Mouse (Mus musculus) limb, embryonic 13.5 days (tissue): ENCODE results near the gene Flot1. TPM values are rescaled to one million over a fixed set of nuclear protein-coding genes. Genes with fewer than 3 reads are reported as not detected.

Experiments used
- ATAC-seq: fragments of 200-750 bp; cut with Nextera tagmentation; 2 replicates; pipeline ENCODE4 v1.8.0; 2017; ENCODE audit warnings: low read depth, moderate number of reproducible peaks, moderate TSS enrichment; ENCODE audit not compliant: low FRiP score
- H3K27ac ChIP-seq: fragments of 300-500 bp; sonication (generic); 2 replicates; pipeline ENCODE4 v1.5.1; 2015; ENCODE audit warnings: inconsistent platforms, mild to moderate bottlenecking, moderate library complexity
- H3K27me3 ChIP-seq: fragments of 300-500 bp; sonication (generic); 2 replicates; pipeline ENCODE4 v1.6.1; 2015; ENCODE audit warnings: mild to moderate bottlenecking, inconsistent platforms
- H3K36me3 ChIP-seq: fragments of 300-500 bp; sonication (generic); 2 replicates; pipeline ENCODE4 v1.6.1; 2015; ENCODE audit warnings: inconsistent platforms, mild to moderate bottlenecking, moderate library complexity
- H3K4me1 ChIP-seq: fragments of 300-500 bp; sonication (generic); 2 replicates; pipeline ENCODE4 v1.6.1; 2015; ENCODE audit warnings: inconsistent platforms
- H3K4me2 ChIP-seq: fragments of 300-500 bp; sonication (generic); replicated peaks from 2 replicates; pipeline ENCODE4 v1.6.1; 2015; ENCODE audit warnings: inconsistent platforms, mild to moderate bottlenecking, moderate library complexity
- H3K4me3 ChIP-seq: fragments of 300-500 bp; sonication (generic); 2 replicates; pipeline ENCODE4 v1.5.1; 2015; ENCODE audit warnings: moderate library complexity, mild to moderate bottlenecking, inconsistent platforms
- H3K9ac ChIP-seq: fragments of 300-500 bp; sonication (generic); 2 replicates; pipeline ENCODE4 v1.6.1; 2015; ENCODE audit warnings: mild to moderate bottlenecking, inconsistent platforms
- H3K9me3 ChIP-seq: fragments of 300-500 bp; sonication (generic); 2 replicates; pipeline ENCODE4 v1.6.1; 2016; ENCODE audit warnings: inconsistent platforms
- WGBS: fragments of 180-500 bp; shearing (Covaris S2); methylation state at CpG from one replicate; pipeline ENCODE4 v1.1.7; 2015; 5-methylcytosine and 5-hydroxymethylcytosine counted together
- polyA plus RNA-seq: library from polyadenylated mRNA; unstranded; fragments of >200 nt; fragmentation: Nextera tagmentation; extraction: Ambion mirVana; gene quantifications from 2 replicates; pipeline ENCODE4 v1.2.1, GENCODE M21; 2015

The Flot1 gene
- polyA plus RNA-seq, 1 experiment from 2014 or later: 50.2 TPM

- H3K4me2 ChIP-seq: 0 out of 2 replicates have a peak overlapping the region, but pooled peaks have one; percentile 3
- no peaks in the 10 kb centered on the region for H3K27me3 ChIP-seq
- peaks cover 50% of the 10 kb centered on the region for H3K4me1 ChIP-seq
- H3K27ac ChIP-seq: peak overlapping the region; percentile 81
- 30% methylated on average over 7 of the region's 7 CpGs for WGBS
- ATAC-seq: peak; percentile 75
- H3K36me3 ChIP-seq: no peaks in the 10 kb centered on the region
- H3K9ac ChIP-seq: no peak overlapping the region
- H3K4me3 ChIP-seq: no peak overlapping the region
- H3K9me3 ChIP-seq: no peaks in the 10 kb centered on the region
These were observed 9.8 kb upstream of the Flot1 start for GRCm38 (mm10) chr17:35813245-35813647.

GRCm38 (mm10) chr17:35813653-35814052 lies 9.4 kb upstream of the Flot1 start:
- H3K4me2 ChIP-seq: 0 out of 2 replicates have a peak overlapping the region, but pooled peaks have one; percentile 3
- ATAC-seq: no peak; the same call in 1 of the 2 replicates
- H3K4me1 ChIP-seq: peaks cover 50% of the 10 kb centered on the region
- no peaks in the 10 kb centered on the region for H3K27me3 ChIP-seq
- H3K9ac ChIP-seq: no peak overlapping the region
- peak overlapping the region; percentile 81 for H3K27ac ChIP-seq
- H3K9me3 ChIP-seq: no peaks in the 10 kb centered on the region
- no peaks in the 10 kb centered on the region for H3K36me3 ChIP-seq
- WGBS: 68% methylated on average over 7 of the region's 7 CpGs
- no peak overlapping the region for H3K4me3 ChIP-seq

- no peak overlapping the region for H3K27ac ChIP-seq
- 57% methylated on average over 6 of the region's 6 CpGs for WGBS
- H3K4me3 ChIP-seq: no peak overlapping the region
- ATAC-seq: no peak
- H3K4me2 ChIP-seq: no peak overlapping the region
- H3K27me3 ChIP-seq: no peaks in the 10 kb centered on the region
- H3K9me3 ChIP-seq: no peaks in the 10 kb centered on the region
- no peak overlapping the region for H3K9ac ChIP-seq
- H3K36me3 ChIP-seq: no peaks in the 10 kb centered on the region
- H3K4me1 ChIP-seq: peaks cover 50% of the 10 kb centered on the region
These were observed 8.4 kb upstream of the Flot1 start for GRCm38 (mm10) chr17:35814678-35815077.

GRCm38 (mm10) chr17:35815836-35816235 lies 7.2 kb upstream of the Flot1 start:
- Histone ChIP-seq H3K9ac (no peak overlapping the region), H3K4me1 (peaks cover 54% of the 10 kb centered on the region), H3K36me3 (no peaks in the 10 kb centered on the region), H3K4me3 (no peak overlapping the region), H3K4me2 (no peak overlapping the region), H3K27ac (no peak overlapping the region), H3K27me3 (no peaks in the 10 kb centered on the region), H3K9me3 (no peaks in the 10 kb centered on the region)
- 44% methylated on average over 7 of the region's 7 CpGs for WGBS
- ATAC-seq: no peak

DNA sequence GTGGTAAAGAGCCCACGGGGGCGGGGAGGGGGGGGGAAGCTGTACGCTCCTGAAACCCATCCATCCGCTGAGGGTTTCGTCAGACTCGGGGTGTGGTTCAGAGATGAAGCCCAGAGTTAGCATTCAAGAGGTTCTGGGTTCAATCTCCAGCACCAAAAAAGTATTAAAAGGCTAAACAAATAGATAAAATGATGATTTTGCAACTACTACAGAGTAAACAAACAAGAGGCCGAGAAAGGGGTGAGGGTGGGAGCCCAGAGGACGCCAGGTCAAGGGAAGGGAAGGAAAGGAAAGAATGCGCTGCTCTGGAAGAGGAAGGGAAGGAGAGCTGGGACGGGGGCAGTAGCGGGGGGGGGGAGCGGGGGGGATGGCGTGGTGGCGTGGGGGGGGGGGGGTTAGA lies 6.3 kb upstream of the Flot1 start:
- H3K4me1 ChIP-seq: peaks cover 61% of the 10 kb centered on the region
- no peak for ATAC-seq
- H3K9ac ChIP-seq: no peak overlapping the region
- WGBS: 39% methylated on average over 8 of the region's 14 CpGs
- H3K4me2 ChIP-seq: no peak overlapping the region
- H3K27me3 ChIP-seq: no peaks in the 10 kb centered on the region
- no peaks in the 10 kb centered on the region for H3K36me3 ChIP-seq
- H3K4me3 ChIP-seq: no peak overlapping the region
- peak overlapping the region; percentile 39; the same call in 1 of the 2 replicates for H3K27ac ChIP-seq
- H3K9me3 ChIP-seq: no peaks in the 10 kb centered on the region

DNA sequence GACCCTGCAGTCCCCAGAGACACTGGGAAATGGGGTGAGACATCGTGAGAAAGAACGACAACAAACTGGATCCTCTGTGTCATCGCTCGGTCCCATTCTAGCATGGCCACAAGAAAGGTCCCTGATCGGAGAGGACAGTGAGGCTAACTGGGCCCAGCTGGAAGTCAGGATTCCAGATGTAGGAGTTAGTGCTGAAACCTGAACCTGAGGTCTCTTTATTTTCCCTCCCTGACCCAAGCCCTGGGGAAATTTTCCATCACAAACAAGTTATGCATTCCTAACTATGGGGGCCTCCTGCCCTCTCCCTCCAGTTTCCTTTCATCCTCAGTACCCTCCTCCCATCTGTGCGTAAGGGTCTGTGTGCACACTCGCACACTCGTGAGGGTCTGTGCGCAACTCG lies 5.8 kb upstream of the Flot1 start:
- H3K9ac ChIP-seq: no peak overlapping the region

GRCm38 (mm10) chr17:35820111-35820510 lies 2.9 kb upstream of the Flot1 start:
- Histone ChIP-seq H3K9ac (no peak overlapping the region), H3K4me3 (no peak overlapping the region), H3K27ac (no peak overlapping the region)

More for the DNA sequence above, 5.8 kb upstream of the Flot1 start:
- H3K4me2 ChIP-seq: peak overlapping the region; percentile 25; the same call in 1 of the 2 replicates
- no peaks in the 10 kb centered on the region for H3K36me3 ChIP-seq
- 28% methylated on average over 10 of the region's 10 CpGs for WGBS
- H3K9me3 ChIP-seq: no peaks in the 10 kb centered on the region
- peak overlapping the region; percentile 67; the same call in 1 of the 2 replicates for H3K27ac ChIP-seq
- H3K27me3 ChIP-seq: no peaks in the 10 kb centered on the region
- H3K4me3 ChIP-seq: no peak overlapping the region
- peaks cover 63% of the 10 kb centered on the region for H3K4me1 ChIP-seq
- ATAC-seq: no peak

DNA sequence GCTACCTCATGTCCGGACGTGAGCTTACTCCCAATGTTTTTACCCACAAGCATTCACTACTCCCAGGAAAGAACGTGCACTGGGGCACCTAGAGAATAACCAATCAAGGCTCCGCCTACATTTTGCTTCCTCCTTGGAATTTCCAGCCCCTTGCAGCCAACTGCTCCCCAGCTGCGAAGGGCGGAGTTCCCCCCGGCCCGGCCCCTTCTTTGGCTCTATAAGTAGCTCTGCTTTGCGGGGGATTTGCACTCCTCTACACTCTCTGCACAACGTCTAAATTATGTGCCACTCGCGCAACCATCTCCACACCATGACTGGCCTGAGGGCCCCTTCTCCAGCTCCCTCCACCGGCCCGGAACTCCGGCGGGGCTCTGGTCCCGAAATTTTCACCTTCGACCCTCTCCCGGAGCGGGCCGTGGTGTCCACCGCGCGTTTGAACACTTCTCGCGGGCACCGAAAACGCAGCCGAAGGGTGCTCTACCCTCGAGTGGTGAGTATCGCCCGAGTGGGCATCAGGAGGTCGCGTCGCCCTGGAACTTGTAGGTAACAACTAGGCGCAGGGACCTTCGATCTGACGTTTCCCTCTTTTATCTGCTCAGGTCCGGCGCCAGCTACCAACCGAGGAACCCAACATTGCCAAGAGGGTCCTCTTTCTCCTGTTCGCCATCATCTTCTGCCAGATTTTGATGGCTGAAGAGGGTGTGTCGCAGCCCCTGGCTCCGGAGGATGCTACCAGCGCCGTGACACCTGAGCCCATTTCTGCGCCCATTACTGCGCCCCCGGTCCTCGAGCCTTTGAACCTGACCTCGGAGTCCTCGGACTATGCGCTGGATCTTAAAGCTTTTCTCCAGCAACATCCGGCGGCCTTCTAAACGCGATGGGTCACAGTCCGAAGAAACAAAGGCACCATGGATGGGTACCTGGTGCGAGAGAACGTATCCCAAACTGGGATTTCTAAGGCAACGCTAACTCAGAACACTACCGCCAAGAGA lies 1.3 kb upstream of the Flot1 start, which contains the start of gene Ier3:
TSS of gene Ier3 (plus strand) at position 246 of the 992 bp plus-strand sequence.
- WGBS: under 1% methylated on average over 62 of the region's 62 CpGs
- peak within 1 kb of the TSS; percentile 75 for H3K9ac ChIP-seq
- peaks cover 19% of the 10 kb centered on the region for H3K36me3 ChIP-seq
- peak; percentile 49 for ATAC-seq
- H3K4me2 ChIP-seq: peak within 1 kb of the TSS; percentile 97
- H3K27me3 ChIP-seq: no peaks in the 10 kb centered on the region
- peak within 1 kb of the TSS; percentile 22; the same call in 1 of the 2 replicates for H3K27ac ChIP-seq
- H3K9me3 ChIP-seq: no peaks in the 10 kb centered on the region
- H3K4me1 ChIP-seq: peaks cover 43% of the 10 kb centered on the region
- H3K4me3 ChIP-seq: peak within 1 kb of the TSS; percentile 66

More at GRCm38 (mm10) chr17:35820111-35820510, 2.9 kb upstream of the Flot1 start:
- Histone ChIP-seq H3K4me2 (no peak overlapping the region), H3K9me3 (no peaks in the 10 kb centered on the region), H3K27me3 (no peaks in the 10 kb centered on the region), H3K36me3 (peaks cover 3% of the 10 kb centered on the region; the same call in 1 of the 2 replicates), H3K4me1 (peaks cover 56% of the 10 kb centered on the region)
- no peak for ATAC-seq
- 80% methylated on average over 5 of the region's 5 CpGs for WGBS

DNA sequence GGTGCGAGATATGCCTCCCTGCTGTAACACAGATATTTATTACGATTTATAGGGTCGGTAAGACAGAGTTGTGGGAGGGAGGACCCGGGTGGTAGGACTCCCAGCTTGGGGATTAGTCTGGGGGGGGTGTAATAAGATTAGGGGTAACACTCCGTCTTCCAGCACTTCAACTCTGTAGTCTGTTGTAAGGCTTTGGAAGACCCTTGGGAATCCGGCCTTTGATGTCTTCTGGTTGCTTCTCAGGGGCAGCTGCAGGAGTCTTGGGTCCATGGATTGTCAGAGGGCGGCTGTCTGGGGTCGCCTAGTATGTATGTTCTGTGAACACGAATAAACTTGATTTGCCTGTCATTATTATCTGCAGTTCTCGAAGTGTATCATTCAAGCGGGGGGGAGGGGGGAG lies 466 bp upstream of the Flot1 start:
- Histone ChIP-seq H3K9ac (peak overlapping the region; percentile 75), H3K4me2 (peak overlapping the region; percentile 97), H3K27me3 (no peaks in the 10 kb centered on the region), H3K27ac (peak overlapping the region; percentile 3; the same call in 1 of the 2 replicates), H3K9me3 (no peaks in the 10 kb centered on the region), H3K36me3 (peaks cover 28% of the 10 kb centered on the region), H3K4me3 (peak overlapping the region; percentile 66), H3K4me1 (peaks cover 36% of the 10 kb centered on the region)
- 3% methylated on average over 11 of the region's 11 CpGs for WGBS
- no peak for ATAC-seq

GRCm38 (mm10) chr17:35824402-35824801 lies 1.4 kb downstream of the Flot1 start:
- no peak for ATAC-seq
- Histone ChIP-seq H3K9ac (peak overlapping the region; percentile 79; the same call in 1 of the 2 replicates), H3K27ac (no peak overlapping the region), H3K4me3 (peak overlapping the region; percentile 66), H3K27me3 (no peaks in the 10 kb centered on the region), H3K9me3 (no peaks in the 10 kb centered on the region), H3K36me3 (peaks cover 34% of the 10 kb centered on the region), H3K4me2 (peak overlapping the region; percentile 97), H3K4me1 (peaks cover 33% of the 10 kb centered on the region)
- WGBS: 33% methylated on average over 7 of the region's 7 CpGs

GRCm38 (mm10) chr17:35825109-35825850 lies 2.2 kb downstream of the Flot1 start:
- Histone ChIP-seq H3K27ac (no peak overlapping the region), H3K27me3 (no peaks in the 10 kb centered on the region), H3K9me3 (no peaks in the 10 kb centered on the region), H3K4me2 (no peak overlapping the region), H3K4me1 (peaks cover 41% of the 10 kb centered on the region), H3K9ac (no peak overlapping the region), H3K36me3 (peaks cover 34% of the 10 kb centered on the region), H3K4me3 (no peak overlapping the region)
- 94% methylated on average over 13 of the region's 13 CpGs for WGBS
- ATAC-seq: no peak
